Mouse (Mus musculus) myocyte (in vitro differentiated cells): ENCODE data around the gene Ddx52.

Experiments
- CEBPB ChIP-seq: IDR thresholded peaks from 2 replicates; pipeline ENCODE4 v1.6.1; 2011; ENCODE audit warnings: mild to moderate bottlenecking, moderate library complexity; ENCODE audit not compliant: poor library complexity, insufficient read depth, severe bottlenecking
- E2F4 ChIP-seq: IDR thresholded peaks from one replicate; pipeline ENCODE4 v1.6.1; 2011; ENCODE audit warnings: mild to moderate bottlenecking, control low read depth, moderate library complexity; ENCODE audit not compliant: insufficient read depth
- MAX ChIP-seq: IDR thresholded peaks from one replicate; pipeline ENCODE4 v1.6.1; 2011; ENCODE audit warnings: low read depth, mild to moderate bottlenecking, control low read depth
- MYOD1 ChIP-seq, 3 experiments: IDR thresholded peaks; one replicate each; pipeline ENCODE4 v1.6.1; 2011; ENCODE audit warnings: control low read depth in 2 of 3, low read depth in 2 of 3, mild to moderate bottlenecking in 2 of 3, moderate library complexity in 1 of 3; ENCODE audit not compliant: insufficient read length in 2 of 3, control insufficient read depth in 1 of 3
- POLR2A ChIP-seq: IDR thresholded peaks from one replicate; pipeline ENCODE4 v1.6.1; 2011; ENCODE audit warnings: low read depth, mild to moderate bottlenecking, control low read depth, moderate library complexity; ENCODE audit not compliant: insufficient read length
- POLR2AphosphoS2 ChIP-seq: IDR thresholded peaks from one replicate; pipeline ENCODE4 v1.6.1; 2011; ENCODE audit warnings: low read depth, control low read depth; ENCODE audit not compliant: insufficient read length
- SRF ChIP-seq: IDR thresholded peaks from one replicate; pipeline ENCODE4 v1.6.1; 2011; ENCODE audit warnings: low read depth; ENCODE audit not compliant: control insufficient read depth, insufficient read length
- TCF12 ChIP-seq: IDR thresholded peaks from one replicate; pipeline ENCODE4 v1.6.1; 2011; ENCODE audit warnings: mild to moderate bottlenecking, control low read depth; ENCODE audit not compliant: poor library complexity, insufficient read depth, severe bottlenecking
- TCF3 ChIP-seq: IDR thresholded peaks from one replicate; pipeline ENCODE4 v1.6.1; 2011; ENCODE audit warnings: low read depth, control low read depth; ENCODE audit not compliant: insufficient read length
- USF1 ChIP-seq: IDR thresholded peaks from one replicate; pipeline ENCODE4 v1.6.1; 2011; ENCODE audit warnings: low read depth, mild to moderate bottlenecking, control low read depth, moderate library complexity

DNA sequence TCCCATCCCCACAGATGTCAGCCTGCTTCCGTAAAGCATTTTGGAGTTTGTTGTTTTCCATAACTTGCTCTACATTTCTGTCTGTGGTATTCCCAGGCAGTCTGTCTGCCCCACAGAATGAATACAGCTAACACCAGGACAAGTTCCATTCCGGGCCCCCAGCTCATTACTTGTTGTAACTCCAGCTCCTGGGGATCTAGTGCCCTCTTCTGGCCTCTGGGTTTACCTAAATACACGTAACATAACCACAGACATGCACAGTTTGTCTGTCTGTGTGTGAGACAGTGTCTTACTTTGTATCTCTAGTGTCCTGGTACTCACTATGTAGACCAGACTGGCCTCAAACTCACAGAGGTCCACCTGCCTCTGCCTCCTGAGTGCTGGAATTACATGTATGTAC, 59.4 kb downstream of the Ddx52 start:
- TF ChIP-seq POLR2A (no peak), MAX (no peak), SRF (no peak), TCF12 (no peak), USF1 (no peak), POLR2AphosphoS2 (no peak), E2F4 (no peak), CEBPB (no peak), TCF3 (no peak), MYOD1 (IDR thresholded peaks at IDR 0.05; ENCODE audit: control insufficient read depth in 1 of 3, insufficient read length in 2 of 3, low read depth in 2 of 3) (no peak)
